Mouse (Mus musculus): ENCODE measurements around the gene Krtap9-5.

The Krtap9-5 gene

GRCm38 (mm10) chr11:99948175-99948574 lies at the start of gene Krtap9-5:
TSS of gene Krtap9-5 (plus strand) at chr11:99948475.
- no peak for DNase-seq

GRCm38 (mm10) chr11:99907620-99908019 lies 40.7 kb upstream of the Krtap9-5 start, which contains the start of gene Krtap31-1:
TSS of gene Krtap31-1 (plus strand) at chr11:99907920.
- DNase-seq: no peak

GRCm38 (mm10) chr11:99914451-99914850 lies 33.8 kb upstream of the Krtap9-5 start, which contains the start of gene Gm11565:
TSS of gene Gm11565 (plus strand) at chr11:99914751.
- no peak for DNase-seq

GRCm38 (mm10) chr11:99935991-99936390 lies 12.3 kb upstream of the Krtap9-5 start, which contains the start of gene Krtap31-2:
TSS of gene Krtap31-2 (plus strand) at chr11:99936291.
- no peak for DNase-seq

- no peak for DNase-seq
Measured at GRCm38 (mm10) chr11:99937751-99938264, 10.5 kb upstream of the Krtap9-5 start.

- DNase-seq: no peak
Measured at GRCm38 (mm10) chr11:99964213-99964612, 15.9 kb downstream of the Krtap9-5 start.

GRCm38 (mm10) chr11:99965961-99966360 lies 17.7 kb downstream of the Krtap9-5 start:
- DNase-seq: no peak

- no peak for DNase-seq
Measured at GRCm38 (mm10) chr11:99978953-99979352, 30.7 kb downstream of the Krtap9-5 start, which contains the start of gene Krtap29-1. TSS of gene Krtap29-1 (minus strand) at chr11:99979053.

- no peak for DNase-seq
Measured at GRCm38 (mm10) chr11:99982731-99983130, 34.5 kb downstream of the Krtap9-5 start.

- no peak for DNase-seq
Measured at GRCm38 (mm10) chr11:99983442-99983841, 35.2 kb downstream of the Krtap9-5 start.

- no peak for DNase-seq
Measured at GRCm38 (mm10) chr11:99985291-99986092, 37.2 kb downstream of the Krtap9-5 start.

GRCm38 (mm10) chr11:99986180-99986647 lies 37.9 kb downstream of the Krtap9-5 start, which contains the start of gene Krtap16-1:
TSS of gene Krtap16-1 (minus strand) at chr11:99986597.
- DNase-seq: no peak

- no peak for DNase-seq
Measured at GRCm38 (mm10) chr11:99988530-99988929, 40.3 kb downstream of the Krtap9-5 start.

GRCm38 (mm10) chr11:99989881-99990405 lies 41.7 kb downstream of the Krtap9-5 start:
- DNase-seq: no peak

GRCm38 (mm10) chr11:99990571-99990970 lies 42.3 kb downstream of the Krtap9-5 start:
- no peak for DNase-seq

- DNase-seq: no peak
Measured at GRCm38 (mm10) chr11:99993620-99994383, 45.5 kb downstream of the Krtap9-5 start, which contains the start of gene Krtap17-1. TSS of gene Krtap17-1 (minus strand) at chr11:99993994.

GRCm38 (mm10) chr11:99994384-99994661 lies 46.0 kb downstream of the Krtap9-5 start:
- no peak for DNase-seq

GRCm38 (mm10) chr11:99999091-99999490 lies 50.8 kb downstream of the Krtap9-5 start:
- no peak for DNase-seq
